Mouse (Mus musculus): ENCODE measurements at regions not wholly inside any gene's neighbourhood (a gene's known extent, or its start where the extent isn't known, plus 50 kb on each side); places are given as distances from the start of the nearest gene placed in this dataset.
"Not testable (repeated sequence)": the region's sequence is repeated elsewhere in the genome, so short reads cannot be mapped to it uniquely, and the experiment has no call there.

DNA sequence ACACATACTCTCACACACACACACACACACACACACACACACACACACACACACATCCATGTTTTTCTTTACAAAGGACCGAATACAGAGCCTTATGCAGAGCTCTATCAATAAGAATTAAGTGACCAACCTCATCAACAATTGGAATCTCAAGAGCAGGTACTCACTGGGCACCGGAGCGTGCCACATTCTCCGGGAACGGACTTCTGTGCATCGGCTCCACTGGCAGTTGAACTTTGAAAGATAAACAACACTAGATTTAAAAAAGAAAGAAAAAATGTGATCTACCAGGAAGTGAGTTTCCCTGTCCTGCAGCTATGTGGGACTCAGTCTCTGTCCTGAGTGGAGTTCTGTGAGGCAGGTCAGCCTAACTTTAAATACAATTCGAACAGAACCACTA lies 327.5 kb upstream of the Irx2 start:
- H3K27me3 ChIP-seq (ENCODE audit: control insufficient read depth, insufficient read depth, low read length), result peaks cover 8% of the 10 kb centered on the region
- no peak overlapping the region for H3K4me2 ChIP-seq (replicated peaks; ENCODE audit: low read depth, low read length)
- WGBS, result 55% methylated on average over 7 of the region's 7 CpGs
- H3K27ac ChIP-seq (ENCODE audit: low read depth, low read length), result no peak overlapping the region
- ATAC-seq (ENCODE audit: low FRiP score, low TSS enrichment), result no peak
- no peak overlapping the region for H3K9ac ChIP-seq (ENCODE audit: low read depth, low read length)
- no peak overlapping the region for H3K4me3 ChIP-seq (ENCODE audit: low read length)
- no peaks in the 10 kb centered on the region for H3K9me3 ChIP-seq (ENCODE audit: control insufficient read depth, low read length)
- H3K36me3 ChIP-seq (ENCODE audit: control insufficient read depth, insufficient read depth, low read length), result no peaks in the 10 kb centered on the region
- H3K4me1 ChIP-seq (ENCODE audit: control insufficient read depth, insufficient read depth, low read length), result 0 out of 2 replicates have a peak, but pooled peaks cover 9% of the 10 kb centered on the region

DNA sequence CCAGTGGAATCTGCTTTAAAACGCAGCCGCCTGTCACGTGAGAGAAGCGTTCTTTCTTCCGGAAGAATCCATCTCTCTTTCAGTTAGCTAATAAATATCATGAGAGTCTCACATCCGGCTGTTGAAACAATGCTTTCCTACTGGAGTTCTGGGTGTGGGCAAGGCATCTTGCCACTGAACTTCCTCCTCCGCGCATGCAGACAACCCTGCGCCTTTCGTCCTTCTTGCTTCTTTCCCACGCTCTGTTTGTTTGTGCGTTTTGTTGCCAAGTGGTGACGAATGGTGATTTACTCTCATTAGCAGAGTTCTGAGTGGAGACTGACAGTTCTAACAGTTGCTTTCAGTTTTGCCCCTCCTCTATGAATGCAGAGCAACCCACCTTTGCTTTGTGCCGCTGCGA lies 326.8 kb upstream of the Irx2 start:
- Histone ChIP-seq H3K4me3 (ENCODE audit: low read length) (no peak overlapping the region), H3K4me1 (ENCODE audit: control insufficient read depth, insufficient read depth, low read length) (0 out of 2 replicates have a peak, but pooled peaks cover 9% of the 10 kb centered on the region), H3K27ac (ENCODE audit: low read depth, low read length) (no peak overlapping the region), H3K36me3 (ENCODE audit: control insufficient read depth, insufficient read depth, low read length) (no peaks in the 10 kb centered on the region), H3K9ac (ENCODE audit: low read depth, low read length) (no peak overlapping the region), H3K9me3 (ENCODE audit: control insufficient read depth, low read length) (no peaks in the 10 kb centered on the region), H3K27me3 (ENCODE audit: control insufficient read depth, insufficient read depth, low read length) (peaks cover 8% of the 10 kb centered on the region), H3K4me2 (replicated peaks; ENCODE audit: low read depth, low read length) (no peak overlapping the region)
- WGBS, result 67% methylated on average over 15 of the region's 15 CpGs
- ATAC-seq (ENCODE audit: low FRiP score, low TSS enrichment), result no peak

DNA sequence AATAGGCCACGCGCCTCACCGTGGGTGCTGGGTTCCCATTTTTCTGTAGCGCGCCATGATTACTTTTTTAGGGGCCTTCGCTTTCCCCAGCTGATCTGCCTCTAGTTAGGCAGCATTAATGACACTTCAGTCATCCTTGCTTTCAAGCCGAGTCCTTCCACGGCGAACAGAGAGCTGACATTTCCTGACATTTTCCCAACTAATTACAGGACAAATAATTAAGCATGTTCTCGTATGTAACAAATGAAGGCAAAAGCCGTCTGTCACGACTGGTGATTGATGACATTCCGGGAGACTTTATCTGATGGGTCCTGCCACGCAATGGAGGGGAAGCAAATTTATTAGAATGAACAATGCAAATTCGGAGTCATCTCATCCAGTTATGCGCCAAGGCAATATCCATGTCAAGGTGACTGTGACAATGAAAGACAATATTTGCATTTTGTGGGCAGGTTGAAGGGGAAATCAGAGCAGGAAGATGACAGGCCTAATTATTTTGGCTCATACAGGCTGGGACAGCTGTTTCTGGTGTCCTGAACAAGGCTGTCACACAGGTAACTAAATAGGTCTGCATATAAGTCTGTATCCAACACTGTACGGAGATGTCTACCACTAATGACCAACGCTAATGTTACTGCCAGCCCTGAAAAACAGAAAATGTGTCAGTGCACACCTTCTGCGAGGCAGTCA lies 326.0 kb upstream of the Irx2 start:
- Histone ChIP-seq H3K4me2 (replicated peaks; ENCODE audit: low read depth, low read length) (no peak overlapping the region), H3K36me3 (ENCODE audit: control insufficient read depth, insufficient read depth, low read length) (no peaks in the 10 kb centered on the region), H3K9me3 (ENCODE audit: control insufficient read depth, low read length) (no peaks in the 10 kb centered on the region), H3K9ac (ENCODE audit: low read depth, low read length) (no peak overlapping the region), H3K4me1 (ENCODE audit: control insufficient read depth, insufficient read depth, low read length) (0 out of 2 replicates have a peak, but pooled peaks cover 9% of the 10 kb centered on the region), H3K27ac (ENCODE audit: low read depth, low read length) (no peak overlapping the region), H3K27me3 (ENCODE audit: control insufficient read depth, insufficient read depth, low read length) (peaks cover 8% of the 10 kb centered on the region), H3K4me3 (ENCODE audit: low read length) (no peak overlapping the region)
- ATAC-seq (ENCODE audit: low FRiP score, low TSS enrichment), result no peak
- 82% methylated on average over 19 of the region's 19 CpGs for WGBS

DNA sequence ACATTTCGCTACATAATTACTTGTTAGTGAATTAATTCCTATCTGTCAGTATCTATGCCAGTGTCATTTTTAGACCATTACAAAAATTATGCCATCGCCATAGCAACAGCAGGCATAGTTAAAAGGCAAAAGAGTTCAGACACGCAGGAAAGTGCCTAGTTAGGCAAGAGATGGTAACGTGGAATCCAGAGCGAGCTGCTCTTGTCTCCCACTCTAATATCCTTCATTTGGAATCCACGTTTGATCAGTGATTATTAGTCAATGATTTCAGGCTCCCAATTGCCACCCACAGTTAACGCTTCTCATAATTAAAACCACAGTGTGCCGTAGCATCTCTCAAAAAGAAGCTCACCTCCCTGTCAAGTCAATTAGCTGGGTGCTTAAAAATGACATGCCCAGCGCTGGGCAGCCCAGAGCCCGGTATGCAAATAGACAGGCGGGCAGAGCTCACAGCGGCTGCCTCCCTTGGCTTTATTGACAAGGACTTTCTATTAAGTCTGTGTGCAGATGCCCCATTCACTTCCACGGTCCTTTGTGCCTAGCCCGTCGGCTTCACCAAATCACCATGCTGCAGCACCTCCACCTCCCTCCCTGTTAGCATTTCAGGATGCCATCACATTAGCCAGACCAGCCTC lies 325.4 kb upstream of the Irx2 start:
- no peak overlapping the region for H3K27ac ChIP-seq (ENCODE audit: low read depth, low read length)
- WGBS, result 80% methylated on average over 15 of the region's 15 CpGs
- H3K4me2 ChIP-seq (replicated peaks; ENCODE audit: low read depth, low read length), result no peak overlapping the region
- H3K4me1 ChIP-seq (ENCODE audit: control insufficient read depth, insufficient read depth, low read length), result 0 out of 2 replicates have a peak, but pooled peaks cover 9% of the 10 kb centered on the region
- H3K4me3 ChIP-seq (ENCODE audit: low read length), result no peak overlapping the region
- no peak overlapping the region for H3K9ac ChIP-seq (ENCODE audit: low read depth, low read length)
- no peaks in the 10 kb centered on the region for H3K9me3 ChIP-seq (ENCODE audit: control insufficient read depth, low read length)
- peaks cover 6% of the 10 kb centered on the region for H3K27me3 ChIP-seq (ENCODE audit: control insufficient read depth, insufficient read depth, low read length)
- no peaks in the 10 kb centered on the region for H3K36me3 ChIP-seq (ENCODE audit: control insufficient read depth, insufficient read depth, low read length)
- ATAC-seq (ENCODE audit: low FRiP score, low TSS enrichment), result no peak

DNA sequence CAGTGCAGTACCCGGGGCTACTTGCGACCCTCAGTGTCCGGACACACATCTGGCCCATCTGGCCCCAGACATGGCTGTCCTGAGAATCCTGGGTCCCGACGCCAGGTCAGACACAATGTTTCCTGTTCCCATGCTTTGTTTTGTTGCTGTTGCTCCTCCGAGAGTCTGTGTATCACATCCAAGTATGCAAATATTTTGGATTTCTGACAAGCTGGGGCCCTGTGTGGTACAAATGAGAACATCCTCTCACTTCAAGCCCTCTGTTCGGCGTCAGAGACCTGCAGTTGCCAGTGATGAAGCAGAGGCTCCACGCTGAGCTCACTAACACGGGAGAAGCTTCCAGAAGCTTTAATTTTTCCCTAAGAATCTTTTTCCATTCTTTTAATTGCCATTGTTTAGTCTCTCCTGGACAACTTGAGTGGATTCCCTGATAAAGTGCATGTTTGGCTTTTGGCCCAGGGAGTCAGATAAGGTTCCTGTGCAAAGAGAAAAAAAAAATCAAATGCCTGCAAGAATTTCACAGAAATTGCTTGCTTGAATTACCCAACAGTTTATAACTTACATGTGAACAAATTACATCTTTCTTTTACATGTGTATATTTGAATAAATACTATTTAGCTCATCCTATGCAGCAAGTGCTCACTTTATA lies 304.5 kb upstream of the Irx2 start:
- ATAC-seq (ENCODE audit: low FRiP score, low TSS enrichment), result no peak
- Histone ChIP-seq H3K4me3 (ENCODE audit: low read length) (no peak overlapping the region), H3K27ac (ENCODE audit: low read depth, low read length) (no peak overlapping the region), H3K4me1 (ENCODE audit: control insufficient read depth, insufficient read depth, low read length) (no peaks in the 10 kb centered on the region), H3K27me3 (ENCODE audit: control insufficient read depth, insufficient read depth, low read length) (no peaks in the 10 kb centered on the region), H3K9ac (ENCODE audit: low read depth, low read length) (no peak overlapping the region), H3K36me3 (ENCODE audit: control insufficient read depth, insufficient read depth, low read length) (no peaks in the 10 kb centered on the region), H3K9me3 (ENCODE audit: control insufficient read depth, low read length) (no peaks in the 10 kb centered on the region), H3K4me2 (replicated peaks; ENCODE audit: low read depth, low read length) (no peak overlapping the region)
- 76% methylated on average over 10 of the region's 10 CpGs for WGBS

DNA sequence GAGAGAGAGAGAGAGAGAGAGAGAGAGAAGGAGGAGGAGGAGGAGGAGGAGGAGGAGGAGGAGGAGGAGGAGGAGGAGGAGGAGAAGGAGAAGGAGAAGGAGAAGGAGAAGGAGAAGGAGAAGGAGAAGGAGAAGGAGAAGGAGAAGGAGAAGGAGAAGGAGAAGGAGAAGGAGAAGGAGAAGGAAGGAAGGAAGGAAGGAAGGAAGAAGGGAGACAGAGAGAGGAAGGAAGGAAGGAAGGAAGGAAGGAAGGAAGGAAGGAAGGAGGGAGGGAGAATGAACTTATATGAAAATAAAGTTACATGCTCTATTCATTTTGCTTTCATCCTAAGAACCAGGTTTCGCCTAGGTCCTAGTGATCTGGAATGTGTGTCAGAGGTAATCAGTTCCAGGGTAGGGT lies 302.4 kb upstream of the Irx2 start:
- not testable (repeated sequence) for H3K27me3 ChIP-seq (ENCODE audit: control insufficient read depth, insufficient read depth, low read length); H3K4me1 ChIP-seq (ENCODE audit: control insufficient read depth, insufficient read depth, low read length); H3K4me2 ChIP-seq (replicated peaks; ENCODE audit: low read depth, low read length); H3K9ac ChIP-seq (ENCODE audit: low read depth, low read length); H3K27ac ChIP-seq (ENCODE audit: low read depth, low read length); H3K36me3 ChIP-seq (ENCODE audit: control insufficient read depth, insufficient read depth, low read length); ATAC-seq (ENCODE audit: low FRiP score, low TSS enrichment); H3K9me3 ChIP-seq (ENCODE audit: control insufficient read depth, low read length); H3K4me3 ChIP-seq (ENCODE audit: low read length)
- WGBS, result 83% methylated on average over 1 of the region's 1 CpGs

DNA sequence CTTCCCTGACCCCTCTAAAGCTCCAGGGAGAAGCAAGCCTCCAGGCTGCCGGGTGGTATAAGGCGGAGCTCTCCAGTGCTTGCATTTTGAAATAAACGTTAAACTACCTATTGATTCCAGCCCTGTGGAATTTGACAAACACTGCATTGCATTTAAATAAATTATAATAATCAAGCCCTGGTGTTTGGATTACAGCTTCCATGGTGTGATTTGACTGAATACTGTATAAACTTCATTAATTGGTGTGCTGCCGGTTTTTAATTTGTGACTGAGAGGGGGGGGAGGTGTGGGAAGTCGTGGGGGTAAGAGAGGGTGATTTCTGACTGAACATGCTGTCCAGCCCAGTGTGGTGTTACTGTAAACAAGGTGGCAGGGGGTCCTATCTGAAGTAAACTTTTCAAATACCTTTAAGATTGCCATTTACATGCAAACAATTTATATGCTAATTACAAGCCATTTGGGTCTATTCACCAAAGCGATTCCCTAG lies 282.9 kb upstream of the Irx2 start:
- no peak for ATAC-seq (ENCODE audit: low FRiP score, low TSS enrichment)
- no peaks in the 10 kb centered on the region for H3K9me3 ChIP-seq (ENCODE audit: control insufficient read depth, low read length)
- no peaks in the 10 kb centered on the region for H3K4me1 ChIP-seq (ENCODE audit: control insufficient read depth, insufficient read depth, low read length)
- WGBS, result 8% methylated on average over 6 of the region's 6 CpGs
- peaks cover 17% of the 10 kb centered on the region; the same call in 1 of the 2 replicates for H3K27me3 ChIP-seq (ENCODE audit: control insufficient read depth, insufficient read depth, low read length)
- no peak overlapping the region for H3K9ac ChIP-seq (ENCODE audit: low read depth, low read length)
- H3K27ac ChIP-seq (ENCODE audit: low read depth, low read length), result no peak overlapping the region
- no peak overlapping the region for H3K4me2 ChIP-seq (replicated peaks; ENCODE audit: low read depth, low read length)
- H3K4me3 ChIP-seq (ENCODE audit: low read length), result no peak overlapping the region
- H3K36me3 ChIP-seq (ENCODE audit: control insufficient read depth, insufficient read depth, low read length), result no peaks in the 10 kb centered on the region

DNA sequence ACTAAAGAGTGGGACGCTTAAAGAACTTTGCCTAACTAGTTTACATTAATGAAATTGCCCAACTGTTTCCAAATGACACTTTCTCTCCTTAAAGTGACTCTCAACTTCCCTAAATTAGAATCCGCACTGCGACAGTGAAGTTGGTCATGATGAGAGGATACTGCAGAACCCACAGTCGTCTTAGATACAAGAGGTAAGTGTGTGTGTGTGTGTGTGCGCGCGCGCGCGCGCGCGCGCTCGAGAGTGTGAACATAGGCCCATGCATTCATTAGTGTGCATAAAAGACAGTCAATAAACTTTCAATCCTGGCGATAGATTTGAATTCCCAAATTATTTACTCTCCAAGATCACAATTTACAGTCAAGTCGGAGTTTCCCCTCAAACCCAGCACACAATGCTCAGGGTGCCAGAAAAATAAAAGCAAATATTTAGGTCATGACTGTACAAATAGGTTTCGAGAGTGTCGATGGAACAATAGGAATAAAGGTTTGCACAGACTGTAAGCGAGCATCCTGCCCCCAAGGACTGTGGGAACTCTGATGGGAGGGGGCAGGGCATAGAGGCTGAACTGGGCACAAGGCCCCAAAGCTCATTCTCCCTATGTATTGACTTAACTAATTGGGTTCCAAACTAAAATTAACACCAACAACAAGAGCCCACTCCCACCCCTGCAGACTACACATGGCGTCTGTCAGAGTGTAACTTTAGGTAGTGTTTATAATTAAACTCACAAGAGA lies 282.2 kb upstream of the Irx2 start:
- no peak for ATAC-seq (ENCODE audit: low FRiP score, low TSS enrichment)
- H3K36me3 ChIP-seq (ENCODE audit: control insufficient read depth, insufficient read depth, low read length), result no peaks in the 10 kb centered on the region
- no peaks in the 10 kb centered on the region for H3K9me3 ChIP-seq (ENCODE audit: control insufficient read depth, low read length)
- no peak overlapping the region for H3K27ac ChIP-seq (ENCODE audit: low read depth, low read length)
- H3K4me3 ChIP-seq (ENCODE audit: low read length), result no peak overlapping the region
- 28% methylated on average over 21 of the region's 21 CpGs for WGBS
- no peak overlapping the region for H3K4me2 ChIP-seq (replicated peaks; ENCODE audit: low read depth, low read length)
- H3K27me3 ChIP-seq (ENCODE audit: control insufficient read depth, insufficient read depth, low read length), result peaks cover 17% of the 10 kb centered on the region; the same call in 1 of the 2 replicates
- no peaks in the 10 kb centered on the region for H3K4me1 ChIP-seq (ENCODE audit: control insufficient read depth, insufficient read depth, low read length)
- no peak overlapping the region for H3K9ac ChIP-seq (ENCODE audit: low read depth, low read length)

Measured in kidney, embryonic 14.5 days (tissue).